Mouse (Mus musculus) spleen, adult 2 months (tissue): ENCODE data around the gene Hint1.

Experiments
- CTCF ChIP-seq: fragments of 200-500 bp; IDR thresholded peaks from 2 replicates; pipeline ENCODE4 v1.5.1; 2011; ENCODE audit warnings: mild to moderate bottlenecking, inconsistent platforms; ENCODE audit not compliant: insufficient read depth, insufficient read length, insufficient replicate concordance; ENCODE audit errors: extremely low read depth
- POLR2A ChIP-seq: fragments of 200-500 bp; IDR thresholded peaks from 2 replicates; pipeline ENCODE4 v1.6.1; 2011; ENCODE audit warnings: low read depth, low read length, inconsistent platforms

DNA sequence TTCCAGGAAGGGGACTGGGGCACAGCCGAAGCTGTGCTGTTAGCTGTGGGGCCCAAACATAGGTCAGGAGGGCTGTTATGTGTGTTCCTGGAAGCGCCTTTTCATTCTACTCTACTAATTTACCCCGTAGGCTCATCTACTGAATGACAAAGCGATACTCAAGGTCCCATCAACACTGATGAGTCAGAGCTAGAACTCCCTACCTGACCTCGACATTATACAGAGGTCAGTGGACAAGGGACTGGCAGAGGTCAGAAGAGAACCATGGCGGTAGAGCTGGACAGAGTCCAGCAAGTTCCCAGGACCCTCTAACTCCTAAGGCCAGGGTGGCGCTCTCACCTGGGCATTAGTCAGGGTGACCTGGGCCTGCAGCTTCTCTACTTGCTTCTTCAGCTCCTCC lies 51.3 kb downstream of the Hint1 start:
- TF ChIP-seq CTCF (no peak), POLR2A (no peak)
